Mouse (Mus musculus) kidney, postnatal 14 days (tissue): ENCODE measurements around the gene Msantd1.
"Not testable (repeated sequence)": the region's sequence is repeated elsewhere in the genome, so short reads cannot be mapped to it uniquely, and the experiment has no call there.

Source experiments
- DNase-seq: peaks from one replicate; pipeline ENCODE4 v3.0.0; 2022; ENCODE audit warnings: mixed read lengths

Gene Msantd1

DNA sequence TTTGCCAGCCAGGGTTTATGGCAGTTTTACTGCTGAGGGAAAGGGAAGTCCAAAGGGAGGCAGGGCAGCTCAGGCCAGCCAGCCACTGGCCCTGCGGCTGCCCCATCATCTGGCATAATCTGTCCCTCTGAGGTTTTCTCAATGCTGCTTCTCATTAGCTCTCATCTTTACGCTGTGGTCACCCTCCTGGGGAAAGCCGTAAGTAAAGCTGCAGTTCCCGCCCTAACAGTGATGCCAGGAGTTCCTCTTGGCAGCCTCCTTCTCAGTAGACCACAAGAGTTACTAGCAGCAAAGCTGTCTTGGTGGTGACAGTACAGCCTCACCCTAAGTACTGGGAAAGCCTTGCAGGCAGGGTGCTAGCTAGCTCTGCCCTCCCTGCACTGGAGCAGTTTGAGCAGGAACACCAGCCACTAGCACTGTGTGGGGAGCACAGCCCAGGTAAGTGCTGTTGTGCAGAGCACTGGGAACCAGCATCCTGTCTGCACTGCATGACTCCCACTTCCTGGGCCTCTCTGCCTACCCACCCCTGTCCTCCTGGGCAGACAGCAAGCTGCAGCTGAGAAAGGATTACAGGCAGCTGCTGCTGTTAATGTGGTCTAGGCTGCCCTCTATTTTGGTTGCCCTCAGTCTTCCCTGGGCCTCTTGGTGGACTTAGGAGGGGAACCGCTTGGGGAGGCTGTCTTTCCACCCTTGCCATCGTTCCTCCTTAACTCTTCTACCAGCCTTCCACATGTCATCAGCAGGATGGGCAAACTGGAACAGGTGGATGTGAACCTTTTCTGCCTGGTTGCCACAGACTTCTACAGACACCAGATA is at the start of gene Msantd1:
Msantd1 (plus strand) TSS at position 103 of the 816 bp plus-strand sequence.
- DNase-seq, result no peak

DNA sequence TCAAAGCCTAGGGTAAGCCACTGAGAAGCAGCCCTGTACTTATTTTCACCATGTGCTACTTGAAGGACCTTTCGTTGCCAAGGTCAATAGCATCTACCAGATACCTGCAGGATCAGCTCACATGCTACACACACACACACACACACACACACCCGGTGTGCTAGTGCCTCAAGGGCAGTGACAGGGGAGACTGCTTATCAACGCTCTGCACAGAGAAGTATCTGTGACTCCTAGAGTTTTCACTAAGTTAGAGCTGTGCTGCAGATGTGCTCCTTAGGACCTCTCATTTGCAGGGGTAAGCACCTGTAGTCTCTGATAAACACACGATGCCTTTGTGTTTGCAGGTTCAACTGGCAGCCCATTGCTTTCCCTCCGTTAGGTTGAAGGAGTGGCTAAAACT is 42.4 kb upstream of the Msantd1 start:
- no peak for DNase-seq

DNA sequence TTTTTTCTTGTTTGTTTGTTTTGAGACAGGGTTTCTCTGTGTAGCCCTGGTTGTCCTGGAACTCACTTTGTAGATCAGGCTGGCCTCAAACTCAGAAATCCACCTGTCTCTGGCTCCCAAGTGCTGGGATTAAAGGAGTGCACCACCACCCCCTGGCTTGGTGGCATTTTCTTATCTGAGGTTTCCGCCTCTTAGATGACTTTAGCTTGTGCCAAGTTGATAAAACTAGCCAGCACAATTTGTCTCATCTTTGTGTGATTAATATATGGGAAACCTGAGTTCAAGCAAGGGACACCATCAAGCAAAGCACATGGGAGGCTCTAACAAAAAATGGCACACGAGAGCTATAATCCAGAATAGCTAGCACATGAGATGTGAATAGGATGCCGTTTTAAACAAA is 27.5 kb upstream of the Msantd1 start:
- DNase-seq, result not testable (repeated sequence)

DNA sequence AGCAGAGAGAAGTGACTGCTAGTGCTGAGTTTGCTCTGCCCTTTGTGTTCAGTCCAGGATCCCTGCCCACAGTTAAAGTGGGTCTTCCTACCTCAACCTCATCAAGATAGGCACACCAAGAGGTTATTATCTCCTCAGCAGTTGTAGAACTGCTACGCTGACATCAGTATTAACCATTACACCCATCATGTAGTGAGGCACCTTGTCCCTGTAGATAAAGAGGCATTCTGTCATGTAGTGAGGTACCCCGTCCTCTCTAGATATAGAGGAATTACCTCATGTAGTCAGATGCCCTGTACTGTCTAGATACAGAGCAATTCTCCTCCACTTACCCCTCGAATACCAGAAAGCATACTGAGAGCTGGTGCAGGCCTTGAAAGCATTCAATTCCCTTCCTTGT is 26.8 kb upstream of the Msantd1 start:
- no peak for DNase-seq

DNA sequence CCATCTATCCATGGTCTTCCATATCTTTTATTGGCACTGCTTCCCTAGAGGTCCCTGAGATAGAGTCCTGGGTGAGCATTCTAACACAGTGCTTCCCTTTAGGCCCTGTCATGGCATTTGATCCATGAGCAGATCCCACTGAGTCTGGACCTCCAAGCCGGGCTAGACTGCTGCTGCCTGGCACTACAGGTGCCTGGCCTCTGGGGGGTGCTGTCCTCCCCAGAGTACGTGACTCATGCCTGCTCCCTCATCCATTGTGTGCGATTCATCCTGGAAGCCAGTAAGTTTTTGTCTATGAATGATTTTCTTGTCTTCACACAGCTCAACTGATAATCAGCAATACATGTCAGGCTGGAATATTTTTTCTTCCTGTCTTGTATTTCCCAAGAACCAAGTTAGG is 22.6 kb upstream of the Msantd1 start:
- no peak for DNase-seq

DNA sequence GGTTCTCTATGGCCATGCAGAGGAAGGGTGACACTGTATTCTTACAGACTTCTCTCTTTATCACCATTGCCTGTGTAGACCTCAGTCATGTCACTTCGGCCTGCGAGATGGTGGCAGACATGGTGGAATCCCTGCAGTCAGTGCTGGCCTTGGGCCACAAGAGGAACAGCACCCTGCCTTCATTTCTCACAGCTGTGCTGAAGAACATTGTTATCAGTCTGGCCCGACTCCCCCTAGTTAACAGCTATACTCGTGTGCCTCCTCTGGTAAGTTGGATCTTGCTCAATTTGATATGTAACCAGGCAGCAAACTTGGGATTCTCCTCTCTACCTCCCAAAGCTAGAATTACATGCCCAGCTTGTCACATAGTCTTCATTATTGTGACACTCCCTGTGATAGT is 18.6 kb upstream of the Msantd1 start:
- DNase-seq, result no peak

DNA sequence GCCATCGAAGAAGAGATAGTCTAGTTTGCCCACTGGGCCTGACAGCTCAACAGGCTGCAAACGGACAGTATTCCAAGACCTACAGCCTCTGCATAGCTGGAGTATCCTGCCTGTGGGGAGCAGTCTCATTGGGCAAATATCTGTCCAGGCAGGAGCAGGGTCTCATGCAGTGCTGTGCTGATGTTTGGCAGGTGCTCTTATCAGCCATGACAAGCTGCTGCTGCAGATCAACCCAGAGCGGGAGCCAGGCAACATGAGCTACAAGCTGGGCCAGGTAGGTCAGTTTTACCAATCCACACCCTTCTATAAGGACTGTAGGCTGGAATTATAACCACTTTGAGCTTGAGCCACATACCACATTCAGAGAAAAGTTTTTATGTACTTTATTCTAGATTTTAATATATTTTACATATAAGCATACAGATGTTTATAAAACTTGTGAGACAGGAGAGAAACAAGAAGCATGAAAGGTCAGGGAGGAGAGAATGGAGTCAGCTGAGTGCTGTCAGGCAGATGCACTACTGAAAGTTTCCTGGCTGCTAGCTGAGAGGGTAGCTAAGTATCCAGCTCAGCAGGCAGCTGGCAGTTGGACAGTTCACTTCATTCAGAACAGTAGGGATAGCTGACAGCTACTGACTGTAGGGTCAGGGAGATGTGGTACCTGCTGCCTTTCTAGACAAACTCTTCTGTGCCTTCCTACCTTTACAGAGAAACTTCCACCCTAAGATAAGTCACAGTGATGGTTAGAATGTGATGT is 10.9 kb upstream of the Msantd1 start:
- no peak for DNase-seq

DNA sequence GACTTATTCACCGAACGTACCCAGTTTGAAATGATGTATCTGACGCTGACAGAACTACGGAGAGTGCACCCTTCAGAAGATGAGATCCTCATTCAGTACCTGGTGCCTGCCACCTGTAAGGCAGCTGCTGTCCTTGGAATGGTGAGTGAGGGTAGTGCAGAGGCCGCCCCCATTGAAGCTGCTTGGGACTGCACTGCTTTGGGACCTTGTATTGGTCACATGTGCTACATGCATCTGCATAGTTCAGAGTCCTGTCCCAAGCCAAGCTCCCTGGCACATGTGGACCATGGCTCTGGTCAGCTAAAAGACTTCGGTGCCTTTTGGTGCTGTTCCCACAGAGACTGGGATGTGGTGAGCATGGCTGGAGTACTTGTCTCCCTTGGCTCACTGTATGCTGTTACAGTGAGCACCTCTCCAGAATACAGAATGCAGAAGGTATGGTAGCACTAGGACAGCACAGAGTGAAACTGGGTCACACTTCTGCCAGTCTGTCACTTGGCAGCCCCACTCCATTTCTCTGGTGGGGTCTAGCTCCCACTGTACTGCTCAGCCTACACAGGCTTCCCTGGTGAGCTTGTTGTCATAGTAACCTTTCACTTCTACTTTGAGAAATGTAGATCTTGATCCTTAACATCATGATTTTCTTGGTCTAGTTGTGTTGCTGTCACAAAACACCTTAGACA is 7.9 kb upstream of the Msantd1 start:
- DNase-seq, result no peak

DNA sequence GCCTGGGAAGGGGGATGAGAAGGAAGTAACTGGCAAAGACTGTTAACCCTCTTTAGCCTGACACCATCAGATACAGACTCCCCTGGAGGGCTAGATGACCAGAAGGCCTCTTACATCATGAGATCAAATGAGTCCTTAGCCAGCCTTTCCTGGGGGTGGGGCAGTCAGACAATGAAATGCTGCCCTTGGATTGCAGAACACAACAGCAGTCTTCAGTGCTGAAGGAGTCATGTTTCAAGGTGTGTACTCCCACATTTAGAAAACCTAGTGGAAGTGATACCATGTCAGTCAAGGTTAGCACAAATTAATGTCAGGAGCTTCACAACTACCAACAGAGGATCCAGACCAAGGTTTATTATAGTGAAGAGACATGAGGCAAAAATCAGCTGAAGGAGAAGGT is 5.4 kb upstream of the Msantd1 start:
- DNase-seq, result no peak

DNA sequence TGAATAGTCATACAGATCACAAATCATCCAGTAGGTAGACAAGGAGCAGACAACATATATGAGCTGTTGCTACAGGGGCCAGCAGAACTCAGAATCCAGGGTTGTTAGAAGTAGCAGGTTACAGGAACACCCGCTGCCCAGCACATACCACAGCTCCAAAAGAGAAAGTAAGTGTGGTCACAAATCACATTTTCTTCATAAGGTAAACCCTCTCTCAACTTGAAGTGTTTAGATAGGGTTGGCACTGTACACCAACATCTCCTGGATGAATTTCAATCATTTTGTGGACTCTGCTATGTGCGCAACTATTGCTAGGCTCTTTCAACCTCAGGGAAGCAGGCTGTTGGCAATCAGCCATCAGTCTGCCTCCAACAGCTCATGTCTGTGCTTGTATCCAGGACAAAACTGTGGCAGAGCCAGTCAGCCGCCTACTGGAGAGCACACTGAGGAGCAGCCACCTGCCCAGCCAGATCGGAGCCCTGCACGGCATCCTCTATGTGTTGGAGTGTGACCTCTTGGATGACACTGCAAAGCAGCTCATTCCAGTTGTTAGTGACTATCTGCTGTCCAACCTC is 4.9 kb upstream of the Msantd1 start:
- peak; percentile 29 for DNase-seq

DNA sequence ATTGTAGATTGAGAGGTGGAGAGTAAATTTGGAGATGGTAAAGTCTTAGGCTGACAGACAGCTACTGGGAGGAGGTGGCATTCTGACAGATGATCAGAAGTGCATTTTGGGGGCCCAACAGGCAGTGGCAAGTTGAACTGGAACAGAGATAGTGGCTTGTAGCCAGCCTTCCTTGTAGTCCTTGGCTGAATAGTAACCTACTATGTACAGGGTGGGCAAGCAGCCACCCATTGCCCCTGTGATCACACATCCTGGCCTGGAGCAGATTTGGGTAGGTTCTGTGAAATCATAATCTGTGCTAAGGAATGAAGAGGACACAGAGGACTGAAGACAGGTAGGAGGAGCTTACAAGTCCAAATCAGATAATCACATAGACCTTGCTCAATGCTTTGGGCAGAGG is 3.4 kb upstream of the Msantd1 start:
- no peak for DNase-seq

DNA sequence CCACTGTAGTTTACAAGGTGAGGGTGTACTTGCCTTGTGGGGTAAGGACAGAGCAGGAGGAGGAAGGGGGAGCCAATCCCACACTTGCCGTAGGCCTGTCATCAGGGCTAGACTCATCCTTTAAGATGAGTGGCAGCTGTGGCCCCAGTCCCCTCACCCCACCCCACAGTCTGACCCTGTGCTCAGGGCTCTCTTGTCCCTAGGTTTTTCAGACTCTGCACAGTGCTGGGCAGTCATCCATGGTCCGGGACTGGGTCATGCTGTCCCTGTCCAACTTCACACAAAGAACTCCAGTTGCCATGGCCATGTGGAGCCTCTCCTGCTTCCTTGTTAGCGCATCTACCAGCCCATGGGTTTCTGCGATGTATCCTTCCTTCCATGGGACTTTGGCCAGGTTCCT is 582 bp upstream of the Msantd1 start:
- DNase-seq, result no peak

DNA sequence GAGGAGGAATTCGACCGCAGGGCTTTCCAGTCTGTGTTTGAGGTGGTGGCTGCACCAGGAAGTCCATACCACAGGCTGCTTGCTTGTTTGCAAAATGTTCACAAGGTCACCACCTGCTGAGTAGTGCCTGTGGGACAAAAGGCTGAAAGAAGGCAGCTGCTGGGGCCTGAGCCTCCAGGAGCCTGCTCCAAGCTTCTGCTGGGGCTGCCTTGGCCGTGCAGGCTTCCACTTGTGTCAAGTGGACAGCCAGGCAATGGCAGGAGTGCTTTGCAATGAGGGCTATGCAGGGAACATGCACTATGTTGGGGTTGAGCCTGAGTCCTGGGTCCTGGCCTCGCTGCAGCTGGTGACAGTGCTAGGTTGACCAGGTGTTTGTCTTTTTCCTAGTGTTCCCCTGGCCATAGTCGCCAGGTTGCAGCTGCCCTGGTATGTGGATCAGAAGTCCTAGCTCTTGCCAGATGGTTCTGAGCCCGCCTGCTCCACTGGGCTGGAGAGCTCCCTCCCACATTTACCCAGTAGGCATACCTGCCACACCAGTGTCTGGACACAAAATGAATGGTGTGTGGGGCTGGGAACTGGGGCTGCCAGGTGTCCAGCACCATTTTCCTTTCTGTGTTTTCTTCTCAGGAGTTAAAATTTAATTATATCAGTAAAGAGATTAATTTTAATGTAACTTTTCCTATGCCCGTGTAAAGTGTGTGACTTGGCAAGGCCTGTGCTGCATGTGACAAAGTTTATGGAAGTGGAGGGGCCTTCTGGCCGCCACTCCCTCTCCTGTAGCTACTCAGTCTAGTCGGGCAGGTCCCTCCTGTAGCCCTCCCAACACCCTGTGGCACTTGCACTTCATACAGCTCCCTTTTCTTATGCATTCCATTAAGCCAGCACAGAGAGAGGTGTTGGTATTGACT is 1.2 kb downstream of the Msantd1 start:
- DNase-seq, result no peak

DNA sequence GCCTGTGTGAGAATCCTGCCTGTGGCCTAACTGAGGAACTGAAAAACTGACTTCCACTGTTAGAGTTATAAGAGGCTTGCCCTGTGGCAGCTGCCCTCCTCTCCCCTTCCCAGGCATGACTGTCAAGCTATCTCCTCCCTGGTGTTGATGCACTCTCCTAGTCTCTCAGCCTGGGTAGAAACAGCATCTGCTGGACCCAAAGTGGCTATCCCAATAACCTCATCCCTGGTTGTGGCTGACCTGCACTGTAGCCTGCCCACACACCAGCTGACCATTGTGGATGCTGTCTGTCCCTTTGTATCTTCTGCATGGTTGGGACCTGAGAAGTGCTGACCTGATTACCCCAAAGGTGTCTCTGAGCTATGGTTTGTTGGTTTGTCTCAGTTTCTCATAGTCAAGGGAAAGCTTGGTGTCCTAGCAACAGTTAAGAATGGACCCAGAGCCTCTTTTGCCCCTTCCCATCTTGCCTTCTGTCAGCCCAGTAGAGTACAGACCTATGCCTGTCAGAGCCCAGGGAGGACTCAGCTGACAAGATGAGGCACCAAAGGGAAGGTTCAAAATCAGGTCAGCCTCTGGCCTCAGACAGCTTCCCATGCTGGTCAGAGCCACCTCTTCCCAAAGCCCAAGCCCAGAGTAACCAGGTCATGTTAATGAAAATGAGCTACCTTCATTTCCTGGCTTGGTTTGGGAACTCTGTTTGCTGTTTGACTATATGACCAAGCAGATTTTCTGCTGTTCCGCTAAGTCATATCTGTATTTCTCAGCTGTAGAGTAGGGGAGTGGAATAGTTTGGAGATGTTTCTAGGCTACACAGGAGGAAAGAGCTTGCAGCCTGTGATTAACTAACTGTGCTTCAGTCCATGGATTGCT is 2.1 kb downstream of the Msantd1 start:
- DNase-seq, result no peak

DNA sequence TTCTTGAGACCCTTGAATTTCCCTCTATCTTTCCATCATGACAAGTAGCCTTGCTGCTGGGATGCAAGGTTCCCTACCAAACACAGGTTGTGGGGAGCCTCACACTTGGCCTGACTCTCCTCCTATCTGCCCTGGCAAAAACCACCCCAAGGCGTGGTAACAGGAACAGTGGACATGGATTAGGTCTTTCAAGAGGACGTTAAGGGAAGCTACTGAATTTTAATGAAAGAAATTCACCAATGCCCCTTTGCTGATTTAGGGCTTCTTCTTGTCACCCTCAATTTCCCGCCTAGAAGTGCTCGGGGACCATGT is 2.6 kb downstream of the Msantd1 start:
- no peak for DNase-seq

DNA sequence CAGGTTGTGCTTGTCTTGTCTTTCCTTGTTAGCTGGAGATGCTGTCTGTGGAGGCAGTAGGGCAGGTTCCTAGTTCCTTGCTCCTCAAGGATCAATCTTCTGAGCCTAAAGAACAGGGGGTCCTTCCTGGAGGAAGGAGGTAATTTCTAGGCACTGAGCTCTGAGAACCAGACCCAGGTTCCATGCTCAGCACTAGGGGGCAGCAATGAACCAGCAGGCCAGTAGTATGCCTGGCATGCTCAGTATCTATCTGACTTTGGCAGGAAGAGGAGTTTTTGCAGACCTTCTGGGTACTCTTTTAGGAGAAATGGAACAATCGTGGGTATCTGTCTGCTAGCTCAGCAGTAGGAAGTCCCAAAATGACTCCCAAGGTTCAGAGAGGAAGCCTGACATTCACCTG is 8.0 kb downstream of the Msantd1 start:
- DNase-seq, result peak; percentile 83

DNA sequence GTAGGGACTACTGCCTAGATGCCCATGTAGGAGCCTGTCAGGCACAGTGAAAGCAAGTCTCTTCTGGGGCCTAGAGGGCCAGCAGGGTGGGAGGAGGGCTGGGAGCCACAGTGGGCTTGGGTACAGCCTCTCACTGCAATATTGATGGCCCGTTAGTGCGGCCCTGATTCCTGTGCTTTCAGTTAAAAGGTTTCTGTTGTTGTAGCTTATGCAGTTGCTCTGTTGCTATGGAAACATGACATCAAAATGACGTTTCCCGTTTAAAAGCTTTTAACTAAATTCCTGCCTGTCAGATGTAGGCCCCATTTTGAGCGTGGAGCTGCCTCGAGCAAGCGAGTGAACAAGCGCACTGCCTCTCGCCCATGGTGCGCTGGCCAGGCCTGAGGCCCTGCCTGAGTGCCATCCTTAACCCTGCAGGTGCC is 9.4 kb downstream of the Msantd1 start:
- DNase-seq, result no peak

DNA sequence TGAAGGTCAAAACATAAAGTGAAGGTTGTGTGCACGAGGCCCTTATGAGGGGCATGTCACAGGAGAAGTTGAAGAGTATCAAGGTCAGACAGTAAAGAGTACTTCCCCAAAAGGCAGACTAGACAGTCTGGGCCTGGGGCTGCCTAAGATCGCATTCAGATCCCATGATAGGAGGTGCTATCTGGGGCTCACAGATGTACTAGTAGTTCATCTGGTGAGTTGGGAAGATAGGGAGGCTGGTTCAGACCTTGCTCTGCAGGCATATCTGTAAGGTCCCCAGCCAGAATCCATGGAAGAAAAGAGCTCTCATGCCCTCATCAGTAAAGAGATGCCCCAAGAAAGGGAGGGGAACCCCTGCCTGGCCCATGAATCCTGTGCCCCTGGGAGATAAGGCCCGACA is 11.0 kb downstream of the Msantd1 start:
- no peak for DNase-seq

DNA sequence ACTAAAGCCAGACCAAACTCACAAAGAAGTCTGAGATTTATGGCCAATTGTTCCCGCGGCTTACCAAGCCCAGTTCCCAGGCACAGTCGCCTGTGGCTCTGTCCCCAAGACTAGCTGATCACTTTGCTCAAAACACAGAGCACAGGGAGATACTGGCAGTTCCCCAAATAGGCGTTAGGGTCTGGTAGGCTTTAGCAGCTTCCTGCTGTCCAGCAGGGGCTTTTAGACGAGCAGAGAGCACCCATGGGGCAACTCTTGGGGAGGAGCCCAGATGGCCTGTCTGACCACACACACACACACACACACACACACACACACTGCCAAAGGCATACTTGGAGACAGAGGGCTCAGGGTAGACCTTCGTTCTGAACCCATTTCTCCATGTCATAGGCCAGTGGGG is 14.7 kb downstream of the Msantd1 start:
- no peak for DNase-seq

DNA sequence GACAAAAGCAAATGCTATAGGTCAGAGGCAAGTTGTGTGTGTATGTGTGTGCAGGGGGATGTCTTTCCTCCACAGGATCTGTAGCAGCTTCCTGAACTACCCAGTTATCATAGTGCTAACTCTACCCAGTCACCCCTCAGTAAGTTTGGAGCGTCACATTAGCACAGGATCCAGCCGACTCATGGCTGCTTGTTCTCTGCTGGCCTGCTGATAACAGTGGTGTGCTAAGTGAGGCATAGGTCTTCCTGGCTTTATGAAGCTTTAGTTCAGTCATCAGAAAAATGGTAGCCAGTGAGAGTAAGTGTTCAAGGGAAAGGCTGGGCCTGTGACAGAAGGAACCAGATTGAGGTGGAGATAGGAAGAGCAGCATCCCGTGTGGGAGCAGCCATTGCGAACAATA is 16.1 kb downstream of the Msantd1 start:
- no peak for DNase-seq

DNA sequence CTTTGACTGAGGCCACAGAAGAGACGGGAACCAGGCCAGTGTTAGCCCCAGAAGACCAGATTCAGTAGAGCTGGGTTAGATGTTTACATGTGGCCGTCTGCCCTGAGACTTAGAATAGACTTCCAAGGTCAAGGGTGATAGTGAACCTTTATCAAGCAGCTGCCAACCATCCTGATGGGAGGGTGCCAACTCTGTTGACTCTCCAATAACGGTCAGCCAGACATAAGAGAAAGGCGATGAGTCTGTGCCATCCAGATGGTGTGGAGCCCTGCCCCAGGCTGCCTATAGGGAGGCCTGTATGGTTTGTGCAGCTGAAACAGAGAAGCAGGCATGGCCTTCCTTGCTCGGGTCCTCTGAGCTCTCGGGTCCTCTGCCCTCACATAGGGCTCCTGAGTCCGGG is 16.7 kb downstream of the Msantd1 start:
- DNase-seq, result no peak

DNA sequence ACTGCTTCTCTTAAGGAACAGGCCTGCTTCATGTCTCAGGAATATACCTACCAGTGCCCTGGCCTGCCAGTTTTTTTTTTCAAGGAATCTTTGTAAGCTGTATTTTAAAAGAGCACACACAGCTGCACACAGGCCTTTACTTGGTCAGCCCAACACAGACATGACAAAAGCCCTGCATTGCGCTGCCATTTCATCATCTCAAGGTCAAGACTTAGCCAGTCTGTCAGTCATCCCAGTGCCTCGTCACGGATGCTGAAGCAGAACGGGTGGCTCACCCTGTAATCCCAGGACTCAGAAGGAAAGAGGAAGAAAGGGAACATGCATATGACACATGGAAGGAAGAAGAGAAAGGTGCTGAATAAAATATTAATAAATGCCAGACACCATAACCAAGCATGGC is 19.8 kb downstream of the Msantd1 start:
- DNase-seq, result no peak
